Mouse (Mus musculus): ENCODE data around the gene Sipa1l3. TPM values are rescaled to one million over a fixed set of nuclear protein-coding genes. Genes with fewer than 3 reads are reported as not detected.

Gene Sipa1l3
- polyA plus RNA-seq, 1 experiment from 2014 or later = 10.4 TPM

DNA sequence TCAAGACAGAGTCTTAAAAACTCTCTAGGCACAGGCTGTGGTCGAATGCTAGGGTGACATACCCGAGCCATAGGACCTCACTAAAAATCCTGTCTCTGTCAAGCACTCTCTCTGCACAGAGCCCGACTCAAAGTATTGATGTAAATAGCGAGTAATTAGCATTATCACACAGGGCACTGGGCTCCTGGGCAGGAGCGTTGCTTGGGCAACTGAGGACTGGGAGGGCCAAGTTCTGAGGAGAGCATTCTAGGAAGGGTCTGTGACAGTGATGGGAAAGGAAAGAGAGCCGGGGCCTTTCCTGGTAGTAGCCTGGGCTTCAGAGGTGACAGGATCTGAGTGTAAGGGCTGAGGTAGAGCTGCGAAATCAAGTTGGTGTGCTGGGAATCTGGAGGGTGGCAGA is 212.3 kb downstream of the Sipa1l3 start:
- WGBS = 36% methylated on average over 7 of the region's 7 CpGs

GRCm38 (mm10) chr7:29305263-29305988 is 213.0 kb downstream of the Sipa1l3 start:
- DNase-seq (ENCODE audit: low spot score) = no peak
- Histone ChIP-seq H3K36me3 (no peaks in the 10 kb centered on the region), H3K9me3 (no peaks in the 10 kb centered on the region; the same call in 1 of the 2 replicates), H3K4me1 (peaks cover 49% of the 10 kb centered on the region), H3K4me3 (peak overlapping the region; percentile 66), H3K27me3 (ENCODE audit: insufficient read depth, poor library complexity, severe bottlenecking) (peaks cover 74% of the 10 kb centered on the region), H3K27ac (peak overlapping the region; percentile 59; the same call in 1 of the 2 replicates)
- WGBS = 15% methylated on average over 9 of the region's 9 CpGs

More for the DNA sequence above, 212.3 kb downstream of the Sipa1l3 start:
- peaks cover 49% of the 10 kb centered on the region for H3K4me1 ChIP-seq
- no peaks in the 10 kb centered on the region; the same call in 1 of the 2 replicates for H3K9me3 ChIP-seq
- DNase-seq (ENCODE audit: low spot score) = no peak
- H3K27me3 ChIP-seq (ENCODE audit: insufficient read depth, poor library complexity, severe bottlenecking) = peaks cover 81% of the 10 kb centered on the region
- H3K27ac ChIP-seq = no peak overlapping the region
- H3K4me3 ChIP-seq = no peak overlapping the region
- no peaks in the 10 kb centered on the region for H3K36me3 ChIP-seq

DNA sequence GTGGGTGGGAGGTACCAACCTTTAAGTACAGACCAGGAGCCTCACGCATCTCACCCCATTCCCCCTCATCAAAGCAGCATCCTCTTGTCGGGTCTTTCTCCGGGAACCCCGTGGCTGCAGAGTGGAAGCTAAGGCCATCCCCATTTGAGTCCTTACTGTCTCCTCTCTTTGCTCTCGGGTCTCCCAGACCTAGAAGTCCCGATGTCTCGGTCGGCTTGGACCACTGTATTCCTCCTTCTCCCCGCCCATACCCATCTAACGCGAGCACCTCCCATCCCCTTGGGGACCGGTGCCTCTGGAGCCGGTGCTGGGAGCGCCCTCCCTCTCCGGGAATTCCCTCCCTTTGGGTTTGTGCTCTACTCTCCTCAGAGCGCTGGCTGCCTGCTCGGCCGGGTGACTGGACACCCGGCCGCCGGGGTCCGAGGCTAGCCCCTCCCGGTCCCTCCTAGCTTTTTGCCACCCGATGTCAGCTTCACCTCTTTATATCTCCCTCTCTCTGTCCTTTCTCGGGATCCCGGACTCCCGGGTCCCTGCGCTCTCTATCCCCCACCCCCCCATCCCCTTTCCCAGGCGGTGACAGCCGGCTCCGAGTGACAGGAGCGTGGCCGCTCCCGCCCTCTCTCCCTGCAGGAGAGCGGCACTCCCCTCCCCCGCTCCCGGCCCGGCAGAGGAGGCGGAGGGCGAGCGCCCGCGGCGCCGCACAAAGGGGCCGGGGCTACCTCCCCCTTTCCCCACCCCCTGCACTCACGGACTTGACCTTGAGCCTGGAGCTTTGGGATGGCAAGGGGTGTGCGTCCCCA is 213.8 kb downstream of the Sipa1l3 start:
- Histone ChIP-seq H3K9me3 (no peaks in the 10 kb centered on the region; the same call in 1 of the 2 replicates), H3K27me3 (ENCODE audit: insufficient read depth, poor library complexity, severe bottlenecking) (peaks cover 66% of the 10 kb centered on the region), H3K36me3 (no peaks in the 10 kb centered on the region), H3K4me1 (peaks cover 48% of the 10 kb centered on the region), H3K4me3 (peak overlapping the region; percentile 66), H3K27ac (peak overlapping the region; percentile 69)
- under 1% methylated on average over 46 of the region's 48 CpGs for WGBS
- no peak for DNase-seq (ENCODE audit: low spot score)

DNA sequence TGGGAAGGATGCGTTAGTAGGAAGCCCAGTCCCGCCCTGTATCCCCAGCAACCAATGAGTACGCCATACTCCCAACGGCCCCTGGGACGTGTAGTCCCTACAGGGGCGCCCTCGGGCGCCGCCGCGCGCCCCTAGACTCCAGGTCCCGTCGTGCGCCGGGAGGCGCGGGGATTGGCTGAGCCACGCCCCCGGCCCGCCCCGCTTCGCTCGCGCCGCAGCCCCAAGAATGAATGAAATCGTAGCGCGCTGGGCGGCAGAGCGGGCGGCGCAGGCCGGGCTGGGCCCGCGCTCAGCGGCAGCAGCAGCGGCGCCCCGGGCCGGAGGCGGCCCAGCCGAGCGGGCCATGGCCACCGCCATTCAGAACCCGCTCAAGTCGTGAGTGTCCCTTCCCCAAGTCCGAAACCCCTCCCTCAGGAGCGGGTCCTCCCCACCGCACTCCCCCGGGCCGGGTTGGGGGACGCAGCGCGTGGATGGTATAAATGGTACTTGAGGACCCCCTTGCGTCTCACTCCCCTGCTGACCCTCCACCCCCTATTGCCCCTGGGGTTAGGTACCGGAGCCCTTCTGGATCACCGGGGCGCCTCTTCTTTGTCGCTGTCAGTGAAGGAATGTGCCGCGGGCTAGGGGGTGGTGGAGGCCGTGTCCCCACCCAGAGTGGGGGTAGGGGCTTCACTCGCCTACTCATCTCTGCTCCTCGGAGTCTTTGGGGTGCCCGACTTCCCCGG is 214.5 kb downstream of the Sipa1l3 start, which contains the start of gene Dpf1:
Dpf1 (plus strand) TSS at position 214 of the 725 bp plus-strand sequence.
- Histone ChIP-seq H3K27ac (peak within 1 kb of the TSS; percentile 69), H3K27me3 (ENCODE audit: insufficient read depth, poor library complexity, severe bottlenecking) (peaks cover 62% of the 10 kb centered on the region), H3K36me3 (no peaks in the 10 kb centered on the region), H3K9me3 (no peaks in the 10 kb centered on the region; the same call in 1 of the 2 replicates), H3K4me1 (peaks cover 40% of the 10 kb centered on the region), H3K4me3 (peak within 1 kb of the TSS; percentile 66)
- DNase-seq (ENCODE audit: low spot score) = peak; percentile 93
- under 1% methylated on average over 67 of the region's 67 CpGs for WGBS

DNA sequence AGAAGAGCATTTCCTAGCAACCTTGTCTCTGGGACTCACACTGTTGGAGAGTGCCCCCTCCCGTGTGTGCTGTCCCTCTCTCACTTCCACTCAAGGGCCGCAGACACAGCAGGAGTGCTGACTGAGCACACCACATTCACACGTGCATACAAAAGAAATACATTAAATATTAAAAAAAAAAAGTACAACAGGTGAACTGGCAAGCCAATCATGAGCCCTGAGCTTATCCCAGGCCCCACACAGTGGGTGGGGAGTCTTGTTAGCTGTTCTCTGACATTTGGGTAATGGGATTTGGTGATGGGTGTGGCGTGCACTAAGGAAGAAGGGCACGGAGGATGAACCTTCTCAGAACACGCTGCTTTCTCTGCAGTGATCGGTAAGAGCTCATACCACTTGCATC is 215.8 kb downstream of the Sipa1l3 start:
- peaks cover 56% of the 10 kb centered on the region for H3K27me3 ChIP-seq (ENCODE audit: insufficient read depth, poor library complexity, severe bottlenecking)
- H3K9me3 ChIP-seq = no peaks in the 10 kb centered on the region; the same call in 1 of the 2 replicates
- 52% methylated on average over 7 of the region's 7 CpGs for WGBS
- H3K4me3 ChIP-seq = no peak overlapping the region
- H3K36me3 ChIP-seq = no peaks in the 10 kb centered on the region
- no peak for DNase-seq (ENCODE audit: low spot score)
- H3K4me1 ChIP-seq = peaks cover 29% of the 10 kb centered on the region
- H3K27ac ChIP-seq = no peak overlapping the region

DNA sequence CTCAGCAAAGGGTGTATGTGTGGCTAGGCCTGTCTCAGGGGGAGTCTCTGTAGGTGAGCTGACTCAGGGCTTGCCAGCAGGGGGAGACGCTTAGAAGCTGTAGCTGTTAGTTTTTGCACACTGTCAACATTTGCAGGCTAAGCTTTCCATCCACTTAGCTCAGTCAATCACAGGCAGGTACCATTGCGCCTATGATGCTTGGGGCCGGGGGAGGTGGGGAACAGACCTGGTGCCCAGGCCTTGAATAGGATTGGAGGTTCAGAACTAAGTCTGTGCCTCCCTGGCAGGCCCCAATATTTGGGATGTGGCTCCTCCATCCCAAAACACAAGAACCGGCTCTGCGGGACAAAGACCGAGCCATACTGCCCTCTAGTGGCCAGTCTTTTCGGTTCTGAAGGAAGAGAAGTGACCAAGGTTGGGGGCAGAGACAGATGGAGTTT is 217.3 kb downstream of the Sipa1l3 start:
- H3K27me3 ChIP-seq (ENCODE audit: insufficient read depth, poor library complexity, severe bottlenecking) = peaks cover 51% of the 10 kb centered on the region
- H3K4me3 ChIP-seq = 0 out of 2 replicates have a peak overlapping the region, but pooled peaks have one; percentile 24
- no peak for DNase-seq (ENCODE audit: low spot score)
- H3K27ac ChIP-seq = no peak overlapping the region
- H3K9me3 ChIP-seq = no peaks in the 10 kb centered on the region; the same call in 1 of the 2 replicates
- H3K4me1 ChIP-seq = peaks cover 22% of the 10 kb centered on the region
- H3K36me3 ChIP-seq = no peaks in the 10 kb centered on the region
- 2% methylated on average over 7 of the region's 7 CpGs for WGBS

DNA sequence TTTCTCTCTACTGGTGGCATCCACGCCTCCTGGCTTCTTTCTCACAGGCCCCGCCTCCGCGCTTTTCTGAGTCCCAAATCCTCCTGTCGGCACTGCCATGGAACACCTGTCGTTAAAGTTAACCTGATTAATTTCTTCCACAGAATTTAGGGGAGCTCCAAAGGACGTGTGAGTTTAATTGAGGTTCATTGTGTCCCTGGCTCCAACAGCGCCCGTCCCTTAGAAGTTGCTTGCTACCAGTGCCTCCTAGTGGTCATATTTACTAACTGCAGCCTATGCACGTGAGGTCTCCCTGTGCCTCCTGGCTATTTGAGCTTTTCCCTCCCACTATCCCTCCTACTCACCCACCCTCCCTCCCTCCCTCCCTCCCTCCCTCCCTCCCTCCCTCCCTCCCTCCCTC is 221.4 kb downstream of the Sipa1l3 start:
- DNase-seq (ENCODE audit: low spot score) = no peak
- Histone ChIP-seq H3K27ac (no peak overlapping the region), H3K4me1 (peaks cover 17% of the 10 kb centered on the region), H3K36me3 (no peaks in the 10 kb centered on the region), H3K4me3 (no peak overlapping the region), H3K27me3 (ENCODE audit: insufficient read depth, poor library complexity, severe bottlenecking) (peaks cover 32% of the 10 kb centered on the region; the same call in 1 of the 2 replicates), H3K9me3 (no peaks in the 10 kb centered on the region)
- 13% methylated on average over 10 of the region's 10 CpGs for WGBS

- Histone ChIP-seq H3K9me3 (no peaks in the 10 kb centered on the region), H3K36me3 (no peaks in the 10 kb centered on the region), H3K27ac (no peak overlapping the region), H3K4me3 (no peak overlapping the region), H3K27me3 (ENCODE audit: insufficient read depth, poor library complexity, severe bottlenecking) (peaks cover 30% of the 10 kb centered on the region; the same call in 1 of the 2 replicates), H3K4me1 (peaks cover 26% of the 10 kb centered on the region)
- DNase-seq (ENCODE audit: low spot score) = no peak
- WGBS = 74% methylated on average over 24 of the region's 24 CpGs
Observed at GRCm38 (mm10) chr7:29295861-29296647, 222.4 kb downstream of the Sipa1l3 start.

DNA sequence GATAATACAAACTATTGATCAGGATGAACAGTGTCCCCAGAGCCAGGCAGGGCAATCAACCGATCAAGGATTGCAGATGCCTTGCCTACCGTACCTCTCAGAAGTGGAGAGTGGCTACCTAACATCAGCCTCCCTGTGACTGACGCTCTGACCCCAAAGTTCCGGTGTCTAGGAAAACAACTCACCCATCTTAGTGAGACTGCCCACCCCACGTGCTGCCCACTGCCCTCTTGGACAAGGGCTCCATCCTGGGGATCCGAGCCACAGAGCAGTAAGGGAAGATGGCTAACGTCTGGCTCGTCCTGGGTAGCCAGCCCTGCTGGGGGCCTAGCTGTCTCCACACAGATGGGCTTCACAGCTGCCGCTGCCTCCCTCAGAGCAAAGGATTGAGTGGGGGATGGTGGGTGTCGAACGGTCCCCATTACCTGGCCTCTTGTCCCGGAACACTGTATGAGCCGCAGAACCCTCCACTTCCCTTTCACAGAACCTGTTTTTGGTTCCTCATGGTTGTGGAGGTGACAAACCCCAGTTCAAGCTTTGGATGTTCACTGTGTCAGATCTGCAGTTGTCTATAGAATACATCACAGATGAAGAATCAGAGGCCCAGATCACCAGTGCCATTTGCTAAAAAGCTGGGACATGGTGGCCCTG is 224.2 kb downstream of the Sipa1l3 start:
- Histone ChIP-seq H3K27ac (peak overlapping the region; percentile 33; the same call in 1 of the 2 replicates), H3K4me1 (peaks cover 43% of the 10 kb centered on the region), H3K27me3 (ENCODE audit: insufficient read depth, poor library complexity, severe bottlenecking) (peaks cover 49% of the 10 kb centered on the region), H3K36me3 (no peaks in the 10 kb centered on the region), H3K9me3 (no peaks in the 10 kb centered on the region), H3K4me3 (no peak overlapping the region)
- no peak for DNase-seq (ENCODE audit: low spot score)
- WGBS = 61% methylated on average over 13 of the region's 13 CpGs

DNA sequence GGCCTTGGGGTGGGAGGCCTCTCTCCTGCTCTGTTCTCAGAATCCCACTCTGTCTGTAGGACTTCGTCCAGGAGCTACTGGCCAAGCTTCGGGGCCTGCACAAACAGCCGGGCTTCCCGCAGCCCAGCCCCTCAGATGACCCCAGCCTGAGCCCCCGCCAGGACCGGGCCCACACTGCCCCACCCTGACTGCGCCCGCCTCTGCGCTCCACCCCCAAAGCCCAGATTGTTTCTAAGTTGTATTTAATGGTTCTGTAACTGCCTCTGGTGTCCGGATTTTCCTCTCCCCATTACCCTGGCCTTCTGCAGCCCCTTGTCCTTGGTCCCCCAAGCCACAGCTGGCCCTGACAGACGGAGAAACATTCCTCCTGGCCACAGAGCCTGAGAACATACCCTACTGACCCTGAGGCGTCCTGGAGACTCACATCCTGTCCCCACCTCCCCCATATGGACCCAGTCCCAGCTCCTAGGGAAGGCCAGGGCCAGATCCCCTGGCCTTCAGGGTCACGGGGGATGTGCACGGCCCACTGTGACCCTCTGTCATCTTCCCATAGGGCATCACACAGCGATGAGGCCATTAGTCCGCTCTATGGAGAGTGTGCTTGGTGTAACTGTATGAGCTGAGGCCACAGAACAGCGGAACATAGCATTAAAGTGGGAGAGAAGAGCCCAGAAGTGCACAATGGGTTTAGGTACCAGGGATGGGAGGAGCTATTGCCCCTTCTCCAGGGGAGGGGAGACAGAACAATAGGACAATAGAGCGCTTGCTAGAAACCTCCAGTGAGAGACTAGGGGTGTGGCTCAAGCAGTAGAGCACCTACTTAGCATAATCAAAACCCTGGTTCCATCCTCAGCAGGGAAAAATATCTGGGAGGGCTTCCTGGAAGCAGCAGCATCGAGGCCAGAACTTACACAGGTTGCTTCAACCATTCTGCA is 225.0 kb downstream of the Sipa1l3 start:
- Histone ChIP-seq H3K4me3 (peak overlapping the region; percentile 5; the same call in 1 of the 2 replicates), H3K4me1 (peaks cover 49% of the 10 kb centered on the region)

More for the DNA sequence above, 225.0 kb downstream of the Sipa1l3 start:
- Histone ChIP-seq H3K9me3 (no peaks in the 10 kb centered on the region), H3K27me3 (ENCODE audit: insufficient read depth, poor library complexity, severe bottlenecking) (peaks cover 42% of the 10 kb centered on the region), H3K27ac (peak overlapping the region; percentile 82), H3K36me3 (no peaks in the 10 kb centered on the region)
- 35% methylated on average over 19 of the region's 19 CpGs for WGBS
- no peak for DNase-seq (ENCODE audit: low spot score)

Data from heart, embryonic 10.5 days (tissue).